Mouse (Mus musculus) hindbrain, embryonic 10.5 days (tissue): ENCODE results near the gene Chst8. TPM values are rescaled to one million over a fixed set of nuclear protein-coding genes. Genes with fewer than 3 reads are reported as not detected.

Experiments
- DNase-seq: peaks from one replicate; pipeline ENCODE4 v3.0.0-alpha.2; 2017; ENCODE audit warnings: low spot score
- H3K27ac ChIP-seq: fragments of 300-500 bp; sonication (generic); 2 replicates; pipeline ENCODE4 v1.5.1; 2016; ENCODE audit warnings: mild to moderate bottlenecking, moderate library complexity
- H3K27me3 ChIP-seq: fragments of 300-500 bp; sonication (generic); 2 replicates; pipeline ENCODE4 v1.6.1; 2016; ENCODE audit warnings: mild to moderate bottlenecking; ENCODE audit not compliant: poor library complexity, insufficient read depth, severe bottlenecking
- H3K36me3 ChIP-seq: fragments of 300-500 bp; sonication (generic); 2 replicates; pipeline ENCODE4 v1.6.1; 2016; ENCODE audit warnings: mild to moderate bottlenecking, moderate library complexity
- H3K4me1 ChIP-seq: fragments of 300-500 bp; sonication (generic); replicated peaks from 2 replicates; pipeline ENCODE4 v1.6.1; 2016; ENCODE audit warnings: mild to moderate bottlenecking
- H3K4me3 ChIP-seq: fragments of 300-500 bp; sonication (generic); 2 replicates; pipeline ENCODE4 v1.5.1; 2016; ENCODE audit warnings: mild to moderate bottlenecking, moderate library complexity
- H3K9me3 ChIP-seq: fragments of 300-500 bp; sonication (generic); 2 replicates; pipeline ENCODE4 v1.6.1; 2016; ENCODE audit warnings: mild to moderate bottlenecking, moderate library complexity
- WGBS: fragments of 180-500 bp; shearing (Covaris S2); methylation state at CpG from one replicate; pipeline ENCODE4 v1.1.7; 2016; 5-methylcytosine and 5-hydroxymethylcytosine counted together
- polyA plus RNA-seq: library from polyadenylated mRNA; unstranded; fragments of >200 nt; fragmentation: Nextera tagmentation; extraction: Ambion mirVana; gene quantifications from 2 replicates; pipeline ENCODE4 v1.2.1, GENCODE M21; 2016

The Chst8 gene
- polyA plus RNA-seq, 1 experiment from 2014 or later, result 17.5 TPM

DNA sequence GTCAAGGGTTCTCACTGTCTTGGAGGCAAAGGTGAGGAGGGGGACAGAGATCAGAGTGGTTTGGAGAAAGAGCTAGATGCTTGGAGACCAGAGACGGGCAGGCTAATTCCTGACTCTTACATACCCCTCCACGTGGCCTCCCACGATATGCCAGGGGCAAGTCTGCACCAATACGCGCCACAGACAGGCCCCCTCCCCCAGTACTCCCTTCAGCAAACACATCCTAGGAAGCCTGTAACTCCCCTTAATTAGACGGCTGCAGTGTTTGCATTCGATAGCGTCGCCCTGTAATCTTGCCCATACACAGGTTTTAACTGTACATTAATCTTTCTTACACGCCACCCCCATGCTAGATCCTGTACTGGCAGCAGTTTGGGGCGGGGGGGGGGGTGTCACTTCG is 14.5 kb downstream of the Chst8 start:
- peaks cover 44% of the 10 kb centered on the region for H3K4me1 ChIP-seq
- H3K4me3 ChIP-seq, result peak overlapping the region; percentile 9; the same call in 1 of the 2 replicates
- no peak for DNase-seq
- no peaks in the 10 kb centered on the region for H3K9me3 ChIP-seq
- peak overlapping the region; percentile 84 for H3K27ac ChIP-seq
- no peaks in the 10 kb centered on the region for H3K36me3 ChIP-seq
- peaks cover 5% of the 10 kb centered on the region for H3K27me3 ChIP-seq
- 13% methylated on average over 12 of the region's 12 CpGs for WGBS

DNA sequence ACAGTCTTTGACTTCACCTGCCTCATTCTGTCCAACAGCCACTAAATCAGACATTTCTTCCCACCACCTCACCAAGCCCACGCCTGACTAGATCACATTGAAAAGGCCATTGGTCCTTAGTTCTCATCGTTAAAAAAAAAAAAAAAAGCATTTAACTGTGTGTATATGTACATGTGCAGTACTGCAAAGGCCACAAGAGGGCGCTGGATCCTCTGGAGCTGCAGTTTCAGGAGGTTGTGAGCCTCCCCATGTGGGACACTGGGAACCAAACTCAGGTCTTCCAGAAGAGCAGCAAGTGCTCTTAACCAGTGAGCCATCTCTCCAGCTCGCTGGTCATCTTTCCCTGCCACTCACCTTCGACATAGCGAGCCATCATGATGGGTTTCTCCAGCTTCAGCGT is 22.1 kb downstream of the Chst8 start:
- Histone ChIP-seq H3K27ac (no peak overlapping the region), H3K4me1 (no peaks in the 10 kb centered on the region; the same call in 1 of the 2 replicates), H3K4me3 (no peak overlapping the region), H3K36me3 (no peaks in the 10 kb centered on the region), H3K27me3 (no peaks in the 10 kb centered on the region), H3K9me3 (0 out of 2 replicates have a peak, but pooled peaks cover 4% of the 10 kb centered on the region)
- 77% methylated on average over 7 of the region's 7 CpGs for WGBS
- DNase-seq, result no peak

DNA sequence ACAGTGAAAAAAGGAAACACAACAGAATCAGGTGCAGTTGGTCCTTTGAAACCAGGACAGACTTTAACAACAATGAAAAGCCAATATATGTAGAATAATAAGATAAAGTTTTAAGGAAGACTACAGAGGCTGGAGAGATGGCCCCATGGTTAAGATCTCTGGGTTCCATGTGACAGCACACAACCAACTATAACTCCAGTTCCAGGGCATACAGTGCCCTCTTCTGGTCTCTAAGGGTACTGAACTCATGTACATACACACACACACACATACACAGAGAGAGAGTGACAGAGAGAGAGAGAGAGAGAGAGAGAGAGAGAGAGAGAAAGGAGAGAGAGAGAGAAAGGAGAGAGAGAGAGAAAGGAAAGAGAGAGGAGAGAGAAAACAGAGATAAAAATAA is 25.3 kb downstream of the Chst8 start:
- no peak overlapping the region for H3K27ac ChIP-seq
- H3K4me3 ChIP-seq, result no peak overlapping the region
- H3K27me3 ChIP-seq, result no peaks in the 10 kb centered on the region
- 0 out of 2 replicates have a peak, but pooled peaks cover 4% of the 10 kb centered on the region for H3K9me3 ChIP-seq
- H3K36me3 ChIP-seq, result no peaks in the 10 kb centered on the region
- H3K4me1 ChIP-seq, result 0 out of 2 replicates have a peak, but pooled peaks cover 3% of the 10 kb centered on the region
- DNase-seq, result no peak

DNA sequence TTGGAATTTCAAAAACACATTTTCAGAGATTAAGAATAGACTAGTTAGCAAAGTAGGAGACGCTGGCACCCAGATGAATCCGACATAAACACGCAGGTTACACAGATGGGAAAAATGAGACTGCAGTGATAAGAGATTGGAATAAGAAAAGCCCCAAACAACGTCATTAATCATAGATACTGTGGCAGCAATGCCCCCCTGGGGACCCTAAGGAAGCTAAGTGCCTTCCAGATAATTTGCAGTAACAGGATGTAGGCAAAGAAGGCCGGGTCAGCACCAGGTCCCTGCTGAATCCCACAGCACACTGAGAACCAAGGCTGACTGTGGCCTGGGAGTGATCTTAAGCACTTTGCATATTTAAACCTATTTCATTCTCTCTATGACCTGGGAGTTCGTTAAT is 27.5 kb downstream of the Chst8 start:
- WGBS, result 68% methylated on average over 6 of the region's 6 CpGs
- Histone ChIP-seq H3K27ac (0 out of 2 replicates have a peak overlapping the region, but pooled peaks have one; percentile 12), H3K36me3 (no peaks in the 10 kb centered on the region), H3K4me1 (0 out of 2 replicates have a peak, but pooled peaks cover 3% of the 10 kb centered on the region), H3K27me3 (no peaks in the 10 kb centered on the region), H3K4me3 (no peak overlapping the region), H3K9me3 (peaks cover 9% of the 10 kb centered on the region)
- DNase-seq, result no peak

DNA sequence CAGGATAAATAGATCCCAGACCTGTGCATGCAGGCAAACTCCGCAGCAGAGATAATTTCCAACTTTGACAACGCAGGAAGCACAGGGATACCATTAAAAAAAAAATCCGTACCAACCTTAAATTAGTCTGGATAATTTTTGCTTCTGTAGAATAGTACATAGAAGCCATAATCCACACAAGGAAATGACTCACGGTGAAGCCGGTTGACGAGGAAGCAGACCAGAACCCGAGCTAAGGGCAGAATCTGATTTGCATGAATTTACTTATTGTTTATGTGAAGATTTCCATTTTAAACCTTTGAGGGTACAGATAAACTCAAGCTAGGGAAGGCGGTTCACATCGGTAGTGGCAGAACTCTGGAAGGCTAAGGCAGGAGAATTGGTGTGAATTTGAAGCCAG is 28.0 kb downstream of the Chst8 start:
- peaks cover 10% of the 10 kb centered on the region for H3K9me3 ChIP-seq
- H3K27ac ChIP-seq, result peak overlapping the region; percentile 2; the same call in 1 of the 2 replicates
- H3K4me1 ChIP-seq, result 0 out of 2 replicates have a peak, but pooled peaks cover 3% of the 10 kb centered on the region
- no peak for DNase-seq
- H3K27me3 ChIP-seq, result no peaks in the 10 kb centered on the region
- H3K4me3 ChIP-seq, result no peak overlapping the region
- 76% methylated on average over 9 of the region's 9 CpGs for WGBS
- no peaks in the 10 kb centered on the region for H3K36me3 ChIP-seq

DNA sequence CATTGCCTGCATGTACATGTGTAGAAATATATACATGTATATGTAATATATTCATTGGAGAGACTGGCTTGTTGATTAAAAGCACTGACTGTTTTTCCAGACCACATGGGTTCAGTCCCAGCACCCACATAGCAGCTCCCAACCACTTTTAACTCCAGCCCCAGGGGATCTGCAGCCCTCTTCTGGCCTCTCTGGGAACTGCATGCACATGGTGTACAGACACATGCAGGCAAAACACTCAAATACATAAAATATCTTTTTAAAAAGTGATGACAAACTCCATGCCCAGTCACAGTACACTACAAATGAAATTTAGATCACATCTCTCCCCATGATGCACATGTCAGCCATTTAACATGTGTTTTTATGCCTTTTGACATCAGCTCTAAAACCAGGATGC is 30.5 kb downstream of the Chst8 start:
- Histone ChIP-seq H3K27ac (no peak overlapping the region), H3K36me3 (no peaks in the 10 kb centered on the region), H3K9me3 (peaks cover 10% of the 10 kb centered on the region), H3K4me1 (peaks cover 12% of the 10 kb centered on the region; the same call in 1 of the 2 replicates), H3K27me3 (peaks cover 7% of the 10 kb centered on the region), H3K4me3 (no peak overlapping the region)
- no peak for DNase-seq

DNA sequence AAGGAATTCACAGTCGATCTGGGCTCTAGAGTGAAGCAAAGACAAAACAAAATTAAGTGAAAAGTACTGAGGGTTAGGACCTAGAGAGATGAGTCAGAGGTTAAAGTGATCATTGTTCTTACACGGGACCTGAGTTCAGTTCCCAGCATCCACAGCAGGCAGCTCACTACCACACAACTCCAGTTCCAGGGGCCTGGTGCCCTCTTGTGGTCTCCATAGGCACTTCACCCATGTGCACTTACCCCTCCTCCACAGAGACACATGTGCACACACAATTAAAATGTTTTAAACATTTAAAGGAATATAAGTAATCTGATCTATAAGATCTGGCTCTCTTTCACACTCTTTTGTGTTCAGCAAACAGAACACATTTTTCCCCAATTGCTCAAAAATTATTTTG is 31.3 kb downstream of the Chst8 start:
- Histone ChIP-seq H3K36me3 (no peaks in the 10 kb centered on the region), H3K4me1 (peaks cover 12% of the 10 kb centered on the region; the same call in 1 of the 2 replicates), H3K27ac (no peak overlapping the region), H3K4me3 (no peak overlapping the region), H3K27me3 (peaks cover 7% of the 10 kb centered on the region), H3K9me3 (peaks cover 10% of the 10 kb centered on the region)
- WGBS, result 92% methylated on average over 2 of the region's 2 CpGs
- DNase-seq, result no peak

DNA sequence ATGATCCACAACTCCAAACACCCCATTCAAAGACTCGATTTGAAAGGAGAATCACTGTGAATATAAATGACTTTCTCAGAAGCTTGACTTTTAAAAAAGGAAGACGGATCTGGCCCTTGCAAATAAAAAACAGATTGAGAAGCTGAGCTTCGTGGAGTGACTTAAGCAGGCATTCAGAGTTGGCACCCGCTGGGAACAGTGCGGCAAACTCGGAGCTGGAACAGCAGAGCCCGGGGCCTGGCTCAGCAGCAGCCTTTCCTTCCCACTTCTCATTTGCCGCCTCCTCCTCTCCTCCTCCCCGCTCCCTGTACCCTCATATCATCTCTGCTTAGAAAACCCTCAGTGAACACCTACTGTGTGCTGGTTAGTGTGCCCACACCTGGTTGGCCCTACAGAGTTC is 34.1 kb downstream of the Chst8 start:
- WGBS, result 18% methylated on average over 9 of the region's 9 CpGs
- no peak for DNase-seq
- H3K27ac ChIP-seq, result no peak overlapping the region

DNA sequence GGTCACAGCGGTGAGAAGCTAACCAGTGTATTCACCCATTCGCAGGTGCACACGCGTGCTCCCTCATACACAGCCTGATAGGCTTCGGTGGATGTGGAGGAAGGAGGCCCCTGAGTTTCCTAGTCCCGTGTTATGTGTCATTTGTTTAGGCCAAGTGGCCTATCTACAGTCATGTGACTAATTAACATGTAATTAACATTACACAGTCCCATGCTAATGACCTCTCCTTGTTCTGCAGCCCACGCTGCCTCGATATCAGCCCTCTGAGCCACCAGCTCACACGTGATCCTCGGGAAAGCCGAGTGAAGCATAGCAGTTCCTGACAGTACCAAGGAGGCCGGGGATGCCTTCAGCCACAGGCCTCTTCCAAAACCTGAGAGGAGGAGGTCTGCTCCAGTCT is 36.9 kb downstream of the Chst8 start:
- 84% methylated on average over 12 of the region's 12 CpGs for WGBS
- no peak overlapping the region for H3K27ac ChIP-seq
- H3K27me3 ChIP-seq, result peaks cover 7% of the 10 kb centered on the region
- no peak for DNase-seq
- no peaks in the 10 kb centered on the region for H3K36me3 ChIP-seq
- H3K4me3 ChIP-seq, result no peak overlapping the region
- peaks cover 8% of the 10 kb centered on the region; the same call in 1 of the 2 replicates for H3K9me3 ChIP-seq
- H3K4me1 ChIP-seq, result peaks cover 29% of the 10 kb centered on the region

More for the DNA sequence above, 34.1 kb downstream of the Chst8 start:
- Histone ChIP-seq H3K36me3 (no peaks in the 10 kb centered on the region), H3K4me3 (no peak overlapping the region), H3K27me3 (peaks cover 7% of the 10 kb centered on the region), H3K9me3 (peaks cover 10% of the 10 kb centered on the region), H3K4me1 (peaks cover 25% of the 10 kb centered on the region)

DNA sequence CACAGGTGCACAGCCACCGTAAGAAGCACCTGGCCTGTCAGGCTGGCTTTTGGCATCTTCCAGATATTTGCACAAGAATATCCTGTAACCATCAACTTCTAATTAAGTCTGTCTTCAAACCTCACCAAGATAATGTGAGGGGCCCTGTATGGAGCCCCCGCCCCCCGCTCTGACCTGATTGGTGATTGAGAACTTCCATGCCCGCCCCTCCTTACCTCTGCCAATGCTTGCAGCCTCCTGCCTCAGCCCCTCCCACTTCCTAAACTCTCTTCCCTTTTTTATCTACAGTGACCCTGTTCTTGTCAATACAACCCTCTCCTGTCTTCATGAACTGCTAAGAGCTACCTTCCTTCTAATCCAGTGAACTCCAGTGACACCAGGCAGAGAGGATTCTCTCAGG is 37.6 kb downstream of the Chst8 start:
- H3K4me1 ChIP-seq, result peaks cover 29% of the 10 kb centered on the region
- H3K27ac ChIP-seq, result no peak overlapping the region
- 81% methylated on average over 4 of the region's 4 CpGs for WGBS

DNA sequence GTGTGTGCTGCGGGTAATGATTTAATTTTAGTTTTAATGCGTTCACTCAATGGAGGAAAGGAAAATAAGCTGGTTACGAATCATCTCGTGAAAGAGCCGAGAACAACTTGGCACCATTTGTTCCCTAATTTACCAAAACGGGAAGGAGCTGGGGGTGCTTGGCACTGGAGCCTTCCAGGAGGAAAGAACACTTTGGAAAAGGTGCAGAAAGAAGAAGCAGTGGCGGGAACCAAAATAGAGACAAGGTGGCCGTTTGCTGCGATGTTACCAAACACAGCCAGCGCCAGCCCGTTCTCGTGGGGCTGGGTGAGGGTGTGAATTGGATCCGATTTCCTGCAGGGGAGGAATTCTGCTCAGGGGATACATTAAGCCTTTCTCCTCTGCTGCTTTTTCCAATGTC is 38.5 kb downstream of the Chst8 start:
- no peak overlapping the region; the same call in 1 of the 2 replicates for H3K27ac ChIP-seq
- 0 out of 2 replicates have a peak, but pooled peaks cover 2% of the 10 kb centered on the region for H3K9me3 ChIP-seq
- no peak overlapping the region for H3K4me3 ChIP-seq
- 52% methylated on average over 13 of the region's 13 CpGs for WGBS
- peaks cover 29% of the 10 kb centered on the region for H3K4me1 ChIP-seq
- DNase-seq, result no peak
- peaks cover 5% of the 10 kb centered on the region for H3K27me3 ChIP-seq
- no peaks in the 10 kb centered on the region for H3K36me3 ChIP-seq

More for the DNA sequence above, 37.6 kb downstream of the Chst8 start:
- DNase-seq, result no peak
- H3K27me3 ChIP-seq, result peaks cover 7% of the 10 kb centered on the region
- H3K9me3 ChIP-seq, result peaks cover 2% of the 10 kb centered on the region; the same call in 1 of the 2 replicates
- no peaks in the 10 kb centered on the region for H3K36me3 ChIP-seq
- no peak overlapping the region for H3K4me3 ChIP-seq

DNA sequence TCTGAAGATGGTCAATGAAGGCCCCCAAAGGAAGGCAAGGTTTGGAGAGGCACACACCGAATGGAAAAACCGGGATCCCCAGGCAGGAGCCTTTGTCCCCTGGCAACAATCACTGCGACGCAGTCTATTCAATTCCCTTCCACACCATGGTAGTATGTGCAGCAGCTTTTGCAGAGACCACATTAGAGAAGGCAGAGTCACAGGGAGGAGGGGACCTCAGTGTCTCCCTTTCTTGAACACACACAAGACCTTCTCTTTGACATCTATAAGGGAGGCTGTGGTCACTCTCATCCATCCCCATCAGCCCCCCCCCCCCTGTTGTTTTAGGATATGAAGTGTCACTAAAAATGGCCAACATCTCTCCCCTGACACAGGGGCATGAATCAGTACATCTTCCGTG is 39.2 kb downstream of the Chst8 start:
- peak overlapping the region; percentile 72 for H3K27ac ChIP-seq
- H3K9me3 ChIP-seq, result 0 out of 2 replicates have a peak, but pooled peaks cover 2% of the 10 kb centered on the region
- no peak overlapping the region for H3K4me3 ChIP-seq
- DNase-seq, result no peak
- no peaks in the 10 kb centered on the region for H3K27me3 ChIP-seq
- H3K4me1 ChIP-seq, result peaks cover 23% of the 10 kb centered on the region
- no peaks in the 10 kb centered on the region for H3K36me3 ChIP-seq
- WGBS, result 67% methylated on average over 5 of the region's 5 CpGs

DNA sequence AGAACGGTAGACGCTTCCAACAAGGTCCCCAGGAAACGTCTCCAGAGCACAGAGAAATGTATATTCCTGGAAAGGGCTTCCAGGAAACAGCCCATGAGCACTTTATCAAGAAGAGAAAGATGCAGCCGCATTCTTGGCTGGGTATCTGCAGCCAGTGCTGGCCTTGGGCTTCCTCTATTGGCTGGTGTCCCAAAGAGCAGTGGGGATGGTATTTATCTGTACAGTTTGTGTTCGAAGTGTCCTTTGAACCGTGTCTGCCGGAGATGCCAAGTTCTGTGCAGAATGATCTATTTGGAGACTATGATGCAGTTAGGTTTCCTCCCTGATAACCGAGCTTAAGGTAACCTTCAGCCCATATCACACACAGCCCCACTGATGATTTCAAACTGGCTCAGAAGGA is 43.0 kb downstream of the Chst8 start:
- WGBS, result 86% methylated on average over 8 of the region's 8 CpGs
- H3K27me3 ChIP-seq, result no peaks in the 10 kb centered on the region
- 0 out of 2 replicates have a peak, but pooled peaks cover 2% of the 10 kb centered on the region for H3K9me3 ChIP-seq
- H3K36me3 ChIP-seq, result no peaks in the 10 kb centered on the region
- H3K27ac ChIP-seq, result no peak overlapping the region
- H3K4me3 ChIP-seq, result no peak overlapping the region
- peaks cover 23% of the 10 kb centered on the region for H3K4me1 ChIP-seq
- no peak for DNase-seq
